In genomic region chr10:8756604-8757354, GRCm38 (mm10) we compare ENCODE assay signal across 8 mouse cellular contexts.
DNase-seq lines count a peak whose midpoint lies in the region; ATAC-seq and TF ChIP-seq lines count a peak whose summit lies in the region.

No protein-coding gene starts in this region.

- H3K4me2 ChIP-seq in forebrain, embryonic 16.5 days (ENCODE audit: low read length), result no peak overlapping the region; the same call in 1 of the 2 replicates
- H3K4me2 ChIP-seq in neural tube, embryonic 11.5 days (ENCODE audit: low read depth), result peak overlapping the region; percentile 40; the same call in 1 of the 2 replicates
- H3K4me2 ChIP-seq in limb, embryonic 14.5 days (replicated peaks; ENCODE audit: low read depth, low read length, severe bottlenecking), result peak overlapping the region; percentile 40; the same call in 1 of the 2 replicates
- H3K4me2 ChIP-seq in stomach, postnatal 0 days (replicated peaks; ENCODE audit: low read depth), result peak overlapping the region; percentile 41

- WGBS in forebrain, embryonic 10.5 days, result 65% methylated on average over 11 of the region's 11 CpGs
- 51% methylated on average over 11 of the region's 11 CpGs for WGBS in forebrain, embryonic 16.5 days
- WGBS in neural tube, embryonic 11.5 days, result 74% methylated on average over 11 of the region's 11 CpGs
- WGBS in limb, embryonic 14.5 days, result 55% methylated on average over 11 of the region's 11 CpGs
- 58% methylated on average over 11 of the region's 11 CpGs for WGBS in stomach, postnatal 0 days

- peak overlapping the region; percentile 33; the same call in 1 of the 2 replicates for H3K4me3 ChIP-seq in forebrain, embryonic 10.5 days
- no peak overlapping the region for H3K4me3 ChIP-seq in forebrain, embryonic 16.5 days (replicated peaks; ENCODE audit: low read length)
- H3K4me3 ChIP-seq in neural tube, embryonic 11.5 days (ENCODE audit: low read depth, low read length), result peak overlapping the region; percentile 9; the same call in 1 of the 2 replicates
- H3K4me3 ChIP-seq in limb, embryonic 14.5 days (replicated peaks; ENCODE audit: low read length), result no peak overlapping the region
- peak overlapping the region; percentile 16; the same call in 1 of the 2 replicates for H3K4me3 ChIP-seq in stomach, postnatal 0 days (ENCODE audit: low read depth, low read length)

- no peak for TF ChIP-seq POLR2A in limb, embryonic 14.5 days (IDR thresholded peaks at IDR 0.05; ENCODE audit: borderline replicate concordance, extremely low read depth, insufficient read depth, insufficient read length)

- TF ChIP-seq CTCF in stomach, postnatal 0 days (IDR thresholded peaks at IDR 0.05; ENCODE audit: low read depth), result no peak

- H3K4me1 ChIP-seq in forebrain, embryonic 10.5 days, result peaks cover 55% of the 10 kb centered on the region
- peaks cover 25% of the 10 kb centered on the region for H3K4me1 ChIP-seq in forebrain, embryonic 16.5 days (replicated peaks; ENCODE audit: control insufficient read depth, insufficient read depth, low read length)
- peaks cover 33% of the 10 kb centered on the region for H3K4me1 ChIP-seq in neural tube, embryonic 11.5 days (ENCODE audit: control insufficient read depth, insufficient read depth, low read length)
- H3K4me1 ChIP-seq in limb, embryonic 14.5 days (ENCODE audit: control insufficient read depth, insufficient read depth, low read length), result peaks cover 50% of the 10 kb centered on the region
- no peaks in the 10 kb centered on the region; the same call in 1 of the 2 replicates for H3K4me1 ChIP-seq in stomach, postnatal 0 days (replicated peaks; ENCODE audit: control insufficient read depth, insufficient read depth)

- no peaks in the 10 kb centered on the region for H3K9me3 ChIP-seq in forebrain, embryonic 10.5 days
- H3K9me3 ChIP-seq in forebrain, embryonic 16.5 days (ENCODE audit: control insufficient read depth, low read length), result no peaks in the 10 kb centered on the region
- no peaks in the 10 kb centered on the region for H3K9me3 ChIP-seq in neural tube, embryonic 11.5 days (ENCODE audit: control insufficient read depth, low read length)
- H3K9me3 ChIP-seq in limb, embryonic 14.5 days (ENCODE audit: control insufficient read depth, low read length), result no peaks in the 10 kb centered on the region
- no peaks in the 10 kb centered on the region for H3K9me3 ChIP-seq in stomach, postnatal 0 days (ENCODE audit: control insufficient read depth, low read length)

- DNase-seq in forebrain, embryonic 10.5 days (ENCODE audit: extremely low spot score, low spot score), result no peak
- no peak for DNase-seq in neural tube, embryonic 11.5 days (ENCODE audit: low spot score)
- no peak for DNase-seq in neural tube, embryonic 10.5 days (ENCODE audit: extremely low spot score, low spot score)
- DNase-seq in limb, embryonic 14.5 days (ENCODE audit: low spot score), result no peak
- DNase-seq in stomach, postnatal 0 days (ENCODE audit: low spot score), result no peak
- no peak for DNase-seq in cerebellum, adult 8-10 months
- no peak for DNase-seq in yolk sac, embryonic 10.5 days (ENCODE audit: low spot score)

- no peak for TF ChIP-seq EP300 in stomach, postnatal 0 days (optimal IDR thresholded peaks at IDR 0.05)

- H3K9ac ChIP-seq in forebrain, embryonic 16.5 days (replicated peaks; ENCODE audit: low read depth, low read length), result no peak overlapping the region
- H3K9ac ChIP-seq in neural tube, embryonic 11.5 days (ENCODE audit: low read length), result peak overlapping the region; percentile 4; the same call in 1 of the 2 replicates
- H3K9ac ChIP-seq in limb, embryonic 14.5 days (ENCODE audit: low read depth, low read length, severe bottlenecking), result 0 out of 2 replicates have a peak overlapping the region, but pooled peaks have one; percentile 31
- no peak overlapping the region for H3K9ac ChIP-seq in stomach, postnatal 0 days (ENCODE audit: low read length)

- H3K27me3 ChIP-seq in forebrain, embryonic 10.5 days (ENCODE audit: poor library complexity, severe bottlenecking), result peaks cover 5% of the 10 kb centered on the region; the same call in 1 of the 2 replicates
- no peaks in the 10 kb centered on the region; the same call in 1 of the 2 replicates for H3K27me3 ChIP-seq in forebrain, embryonic 16.5 days (replicated peaks; ENCODE audit: control insufficient read depth, insufficient read depth, low read length)
- H3K27me3 ChIP-seq in neural tube, embryonic 11.5 days (ENCODE audit: control insufficient read depth, insufficient read depth, low read length), result no peaks in the 10 kb centered on the region
- no peaks in the 10 kb centered on the region for H3K27me3 ChIP-seq in limb, embryonic 14.5 days (ENCODE audit: control insufficient read depth, insufficient read depth, low read length)
- no peaks in the 10 kb centered on the region for H3K27me3 ChIP-seq in stomach, postnatal 0 days (ENCODE audit: control insufficient read depth, insufficient read depth, low read length)

- peaks cover 10% of the 10 kb centered on the region; the same call in 1 of the 2 replicates for H3K36me3 ChIP-seq in forebrain, embryonic 10.5 days (replicated peaks)
- no peaks in the 10 kb centered on the region for H3K36me3 ChIP-seq in forebrain, embryonic 16.5 days (ENCODE audit: control insufficient read depth, insufficient read depth)
- H3K36me3 ChIP-seq in neural tube, embryonic 11.5 days (ENCODE audit: control insufficient read depth, insufficient read depth, low read length), result no peaks in the 10 kb centered on the region
- H3K36me3 ChIP-seq in limb, embryonic 14.5 days (ENCODE audit: control insufficient read depth, insufficient read depth, low read length), result peaks cover 6% of the 10 kb centered on the region
- no peaks in the 10 kb centered on the region for H3K36me3 ChIP-seq in stomach, postnatal 0 days (ENCODE audit: control insufficient read depth, insufficient read depth, low read length)

- 0 out of 2 replicates have a peak overlapping the region, but pooled peaks have one; percentile 62 for H3K27ac ChIP-seq in forebrain, embryonic 10.5 days
- no peak overlapping the region for H3K27ac ChIP-seq in forebrain, embryonic 16.5 days (ENCODE audit: low read length)
- H3K27ac ChIP-seq in neural tube, embryonic 11.5 days (ENCODE audit: low read depth, low read length), result no peak overlapping the region; the same call in 1 of the 2 replicates
- H3K27ac ChIP-seq in limb, embryonic 14.5 days (replicated peaks; ENCODE audit: low read depth, low read length), result peak overlapping the region; percentile 62
- H3K27ac ChIP-seq in stomach, postnatal 0 days (replicated peaks), result peak overlapping the region; percentile 85

- ATAC-seq in forebrain, embryonic 16.5 days, result no peak
- no peak for ATAC-seq in neural tube, embryonic 11.5 days (ENCODE audit: insufficient read depth, low FRiP score, low TSS enrichment)
- no peak for ATAC-seq in limb, embryonic 14.5 days (ENCODE audit: low FRiP score, low read depth)
- ATAC-seq in stomach, postnatal 0 days (ENCODE audit: low FRiP score, low TSS enrichment), result no peak

Comparison
In these comparisons a context has a peak if more than half of its experiments do, and no peak if none do; other contexts are left out.
1. H3K27ac ChIP-seq: peak in forebrain, embryonic 10.5 days (single experiment), limb, embryonic 14.5 days (single experiment) and stomach, postnatal 0 days (single experiment); none in forebrain, embryonic 16.5 days (single experiment) and neural tube, embryonic 11.5 days (single experiment).
2. H3K4me3 ChIP-seq: peak in forebrain, embryonic 10.5 days (single experiment), neural tube, embryonic 11.5 days (single experiment) and stomach, postnatal 0 days (single experiment); none in forebrain, embryonic 16.5 days (single experiment) and limb, embryonic 14.5 days (single experiment).
3. H3K9ac ChIP-seq: peak in neural tube, embryonic 11.5 days (single experiment) and limb, embryonic 14.5 days (single experiment); none in forebrain, embryonic 16.5 days (single experiment) and stomach, postnatal 0 days (single experiment).